Mouse (Mus musculus) hindbrain, embryonic 12.5 days (tissue): ENCODE measurements around the gene Krt10. TPM values are rescaled to one million over a fixed set of nuclear protein-coding genes. Genes with fewer than 3 reads are reported as not detected.

Source experiments
- ATAC-seq: fragments of 200-750 bp; cut with Nextera tagmentation; 2 replicates; pipeline ENCODE4 v1.8.0; 2017; ENCODE audit warnings: moderate TSS enrichment; ENCODE audit not compliant: low FRiP score
- H3K27ac ChIP-seq: fragments of 300-500 bp; sonication (generic); 2 replicates; pipeline ENCODE4 v1.5.1; 2016; ENCODE audit warnings: mild to moderate bottlenecking
- H3K27me3 ChIP-seq: fragments of 300-500 bp; sonication (generic); 2 replicates; pipeline ENCODE4 v1.6.1; 2016; ENCODE audit warnings: mild to moderate bottlenecking
- H3K36me3 ChIP-seq: fragments of 300-500 bp; sonication (generic); 2 replicates; pipeline ENCODE4 v1.6.1; 2016; ENCODE audit warnings: mild to moderate bottlenecking
- H3K4me1 ChIP-seq: fragments of 300-500 bp; sonication (generic); 2 replicates; pipeline ENCODE4 v1.6.1; 2016
- H3K4me2 ChIP-seq: fragments of 300-500 bp; sonication (generic); replicated peaks from 2 replicates; pipeline ENCODE4 v1.6.1; 2016; ENCODE audit warnings: mild to moderate bottlenecking
- H3K4me3 ChIP-seq: fragments of 300-500 bp; sonication (generic); 2 replicates; pipeline ENCODE4 v1.5.1; 2016; ENCODE audit warnings: mild to moderate bottlenecking
- H3K9ac ChIP-seq: fragments of 300-500 bp; sonication (generic); 2 replicates; pipeline ENCODE4 v1.6.1; 2016; ENCODE audit warnings: mild to moderate bottlenecking, moderate library complexity
- H3K9me3 ChIP-seq: fragments of 300-500 bp; sonication (generic); replicated peaks from 2 replicates; pipeline ENCODE4 v1.6.1; 2016; ENCODE audit warnings: mild to moderate bottlenecking
- WGBS: fragments of 180-500 bp; shearing (Covaris S2); methylation state at CpG from one replicate; pipeline ENCODE4 v1.1.7; 2016; 5-methylcytosine and 5-hydroxymethylcytosine counted together
- polyA plus RNA-seq: library from polyadenylated mRNA; unstranded; fragments of >200 nt; fragmentation: Nextera tagmentation; extraction: Ambion mirVana; gene quantifications from 2 replicates; pipeline ENCODE4 v1.2.1, GENCODE M21; 2016

Gene Krt10
- polyA plus RNA-seq, 1 experiment from 2014 or later: 32.7 TPM

GRCm38 (mm10) chr11:99398832-99399231 is 9.7 kb upstream of the Krt10 start:
- WGBS: 73% methylated on average over 8 of the region's 8 CpGs
- Histone ChIP-seq H3K9me3 (no peaks in the 10 kb centered on the region), H3K27me3 (0 out of 2 replicates have a peak, but pooled peaks cover 4% of the 10 kb centered on the region), H3K4me2 (no peak overlapping the region), H3K27ac (no peak overlapping the region), H3K36me3 (no peaks in the 10 kb centered on the region), H3K4me1 (no peaks in the 10 kb centered on the region), H3K4me3 (no peak overlapping the region), H3K9ac (no peak overlapping the region)
- ATAC-seq: no peak

- ATAC-seq: no peak
- Histone ChIP-seq H3K27me3 (0 out of 2 replicates have a peak, but pooled peaks cover 4% of the 10 kb centered on the region), H3K9ac (no peak overlapping the region), H3K36me3 (no peaks in the 10 kb centered on the region), H3K4me3 (no peak overlapping the region), H3K4me2 (no peak overlapping the region), H3K9me3 (no peaks in the 10 kb centered on the region), H3K27ac (no peak overlapping the region), H3K4me1 (no peaks in the 10 kb centered on the region)
- 74% methylated on average over 3 of the region's 3 CpGs for WGBS
These were observed 8.9 kb upstream of the Krt10 start for GRCm38 (mm10) chr11:99398084-99398483.

GRCm38 (mm10) chr11:99396661-99397060 is 7.5 kb upstream of the Krt10 start:
- no peak overlapping the region for H3K4me2 ChIP-seq
- H3K27ac ChIP-seq: no peak overlapping the region
- H3K4me3 ChIP-seq: no peak overlapping the region
- H3K4me1 ChIP-seq: no peaks in the 10 kb centered on the region
- 0 out of 2 replicates have a peak, but pooled peaks cover 4% of the 10 kb centered on the region for H3K27me3 ChIP-seq
- no peaks in the 10 kb centered on the region for H3K9me3 ChIP-seq
- no peak overlapping the region for H3K9ac ChIP-seq
- ATAC-seq: no peak
- 91% methylated on average over 2 of the region's 2 CpGs for WGBS
- H3K36me3 ChIP-seq: no peaks in the 10 kb centered on the region

DNA sequence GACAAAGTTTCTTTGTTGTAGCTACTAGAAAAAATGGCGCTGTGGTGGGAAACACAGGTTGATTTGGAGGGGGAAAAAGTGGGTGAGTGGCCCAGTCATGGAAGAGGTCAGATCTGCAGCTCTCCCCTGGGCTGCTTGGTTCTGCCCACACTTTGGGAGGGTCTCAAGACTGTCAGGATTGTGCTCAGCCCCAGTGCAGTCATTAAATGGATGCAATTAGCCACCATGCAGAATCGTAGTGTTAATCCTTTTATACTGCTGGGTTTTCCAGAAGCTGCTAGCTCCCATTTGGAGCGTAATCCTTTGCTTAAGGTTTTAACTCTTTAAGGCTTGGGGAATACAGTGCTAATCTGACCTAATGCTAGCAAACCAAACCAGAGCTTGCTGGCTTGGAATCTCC is 6.9 kb upstream of the Krt10 start:
- no peaks in the 10 kb centered on the region for H3K9me3 ChIP-seq
- no peak overlapping the region for H3K4me2 ChIP-seq
- H3K4me1 ChIP-seq: no peaks in the 10 kb centered on the region
- 68% methylated on average over 3 of the region's 3 CpGs for WGBS
- no peak overlapping the region for H3K9ac ChIP-seq
- no peaks in the 10 kb centered on the region for H3K36me3 ChIP-seq
- ATAC-seq: no peak
- H3K27me3 ChIP-seq: 0 out of 2 replicates have a peak, but pooled peaks cover 4% of the 10 kb centered on the region
- no peak overlapping the region for H3K27ac ChIP-seq
- no peak overlapping the region for H3K4me3 ChIP-seq

GRCm38 (mm10) chr11:99392492-99392891 is 3.3 kb upstream of the Krt10 start:
- Histone ChIP-seq H3K4me2 (no peak overlapping the region), H3K4me1 (no peaks in the 10 kb centered on the region), H3K27me3 (no peaks in the 10 kb centered on the region), H3K27ac (no peak overlapping the region), H3K9ac (no peak overlapping the region), H3K36me3 (no peaks in the 10 kb centered on the region), H3K4me3 (no peak overlapping the region), H3K9me3 (no peaks in the 10 kb centered on the region)
- ATAC-seq: no peak
- WGBS: 88% methylated on average over 10 of the region's 10 CpGs

DNA sequence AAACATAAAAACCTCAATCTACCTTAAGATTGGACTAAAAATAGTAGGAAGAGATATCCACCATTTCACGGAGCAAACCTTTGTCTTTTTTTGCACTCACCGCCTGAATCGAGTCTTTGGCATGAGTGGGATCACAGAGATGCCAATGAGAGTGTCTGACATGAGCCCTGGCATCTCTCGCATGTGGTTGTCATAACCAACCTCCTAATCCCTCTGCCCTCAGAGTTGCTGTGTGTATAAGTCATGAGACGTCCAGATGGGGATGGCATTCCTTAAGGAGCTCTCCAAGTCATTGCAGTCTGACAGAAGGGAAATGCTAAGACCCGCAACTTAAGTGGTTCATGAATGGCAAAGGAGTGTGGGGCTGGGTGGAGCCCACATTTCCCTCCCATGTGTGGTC is 2.2 kb upstream of the Krt10 start:
- no peaks in the 10 kb centered on the region for H3K27me3 ChIP-seq
- no peak overlapping the region for H3K4me3 ChIP-seq
- H3K36me3 ChIP-seq: no peaks in the 10 kb centered on the region
- H3K4me1 ChIP-seq: peaks cover 8% of the 10 kb centered on the region
- no peak overlapping the region for H3K27ac ChIP-seq
- no peak for ATAC-seq
- H3K9me3 ChIP-seq: no peaks in the 10 kb centered on the region
- 79% methylated on average over 6 of the region's 6 CpGs for WGBS
- no peak overlapping the region for H3K9ac ChIP-seq
- no peak overlapping the region for H3K4me2 ChIP-seq

GRCm38 (mm10) chr11:99390866-99391265 is 1.7 kb upstream of the Krt10 start:
- H3K36me3 ChIP-seq: no peaks in the 10 kb centered on the region
- no peak overlapping the region for H3K27ac ChIP-seq
- 77% methylated on average over 7 of the region's 7 CpGs for WGBS
- H3K27me3 ChIP-seq: no peaks in the 10 kb centered on the region
- ATAC-seq: no peak
- no peak overlapping the region for H3K4me3 ChIP-seq
- H3K4me2 ChIP-seq: no peak overlapping the region
- peaks cover 8% of the 10 kb centered on the region for H3K4me1 ChIP-seq
- H3K9ac ChIP-seq: no peak overlapping the region
- no peaks in the 10 kb centered on the region for H3K9me3 ChIP-seq

DNA sequence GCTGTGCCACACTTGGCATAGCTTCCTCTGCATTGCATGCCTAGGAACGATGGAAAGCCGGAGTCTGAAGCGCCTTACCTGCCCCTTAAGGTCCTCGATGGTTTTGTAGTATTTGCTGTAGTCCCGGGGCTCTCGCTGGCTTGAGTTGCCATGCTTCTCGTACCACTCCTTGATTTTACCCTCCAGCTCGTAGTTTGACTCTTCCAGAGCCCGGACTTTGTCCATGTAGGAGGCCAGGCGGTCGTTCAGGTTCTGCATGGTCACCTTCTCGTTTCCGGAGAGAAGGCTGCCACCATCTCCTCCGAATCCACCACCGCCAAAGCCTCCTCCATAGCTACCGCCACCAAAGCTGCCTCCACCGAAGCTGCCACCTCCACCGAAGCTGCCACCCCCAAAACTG is 503 bp downstream of the Krt10 start:
- H3K4me3 ChIP-seq: no peak overlapping the region
- H3K4me2 ChIP-seq: no peak overlapping the region
- H3K9ac ChIP-seq: no peak overlapping the region
- 0 out of 2 replicates have a peak, but pooled peaks cover 5% of the 10 kb centered on the region for H3K27me3 ChIP-seq
- no peak overlapping the region for H3K27ac ChIP-seq
- no peaks in the 10 kb centered on the region for H3K36me3 ChIP-seq
- H3K9me3 ChIP-seq: no peaks in the 10 kb centered on the region
- no peak for ATAC-seq
- peaks cover 8% of the 10 kb centered on the region for H3K4me1 ChIP-seq
- WGBS: 92% methylated on average over 18 of the region's 18 CpGs

DNA sequence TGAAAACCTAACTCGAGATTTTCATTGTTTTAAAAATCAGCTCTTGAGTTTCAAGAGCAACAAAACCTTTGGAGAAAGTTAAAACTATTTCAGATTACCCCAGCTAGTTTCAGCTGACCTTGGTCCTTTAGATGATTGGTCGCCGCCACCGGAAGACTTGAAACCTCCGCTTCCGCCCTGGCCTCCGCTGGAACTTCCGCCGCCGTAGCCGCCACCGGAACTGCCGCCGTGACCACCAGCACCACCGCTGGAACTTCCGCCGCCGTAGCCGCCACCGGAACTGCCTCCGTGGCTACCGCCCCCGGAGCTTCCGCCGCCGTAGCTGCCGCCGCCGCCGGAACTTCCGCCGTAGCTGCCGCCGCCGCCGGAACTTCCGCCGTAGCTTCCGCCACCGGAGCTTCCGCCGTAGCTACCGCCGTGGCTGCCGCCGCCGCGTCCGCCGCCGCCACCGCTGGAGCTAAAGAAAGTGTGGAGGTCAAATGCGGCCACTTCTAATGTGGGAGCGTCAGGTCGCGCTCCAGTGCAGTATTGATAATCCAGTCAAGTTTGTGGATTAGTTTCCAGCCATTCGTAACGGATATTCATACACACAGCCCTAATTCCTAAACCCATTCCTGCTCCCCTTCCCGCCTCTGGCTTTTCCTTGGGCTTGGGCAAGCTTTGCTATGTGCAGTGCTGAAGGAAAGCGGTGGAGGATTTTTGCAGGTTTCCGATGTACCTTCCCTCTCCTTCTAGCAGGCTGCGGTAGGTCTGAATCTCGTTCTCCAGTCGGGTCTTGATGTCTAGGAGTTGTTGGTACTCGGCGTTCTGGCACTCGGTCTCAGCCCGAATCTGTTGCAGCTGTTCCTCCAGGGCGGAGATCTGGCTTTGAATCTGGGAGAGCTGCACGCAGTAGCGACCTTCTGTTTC is 3.1 kb downstream of the Krt10 start:
- peak overlapping the region; percentile 66 for H3K4me2 ChIP-seq
- peaks cover 8% of the 10 kb centered on the region for H3K4me1 ChIP-seq
- no peaks in the 10 kb centered on the region for H3K36me3 ChIP-seq
- ATAC-seq: peak; percentile 73
- no peaks in the 10 kb centered on the region for H3K9me3 ChIP-seq
- peaks cover 20% of the 10 kb centered on the region for H3K27me3 ChIP-seq
- peak overlapping the region; percentile 96 for H3K27ac ChIP-seq
- WGBS: 2% methylated on average over 71 of the region's 71 CpGs
- H3K9ac ChIP-seq: peak overlapping the region; percentile 68
- H3K4me3 ChIP-seq: peak overlapping the region; percentile 58

DNA sequence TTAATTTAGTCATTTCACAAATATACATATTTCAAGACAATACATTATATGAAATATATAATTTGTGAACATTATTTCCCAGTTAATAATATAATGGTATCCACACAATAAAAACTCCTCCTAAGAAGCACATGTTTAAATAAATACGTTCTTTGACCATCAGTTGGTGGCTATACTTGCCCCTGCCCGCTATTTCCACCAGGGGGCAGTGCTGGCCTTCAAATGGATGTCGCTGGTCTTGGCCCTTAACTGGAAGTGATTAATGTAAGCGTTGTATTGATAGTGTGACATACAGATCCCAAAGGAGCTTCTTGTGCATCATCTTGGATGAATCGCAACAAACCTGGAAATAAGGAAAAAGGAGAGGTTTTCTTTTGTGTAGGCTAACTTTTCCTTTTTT is 9.6 kb downstream of the Krt10 start:
- H3K36me3 ChIP-seq: no peaks in the 10 kb centered on the region
- H3K4me1 ChIP-seq: no peaks in the 10 kb centered on the region
- H3K27ac ChIP-seq: no peak overlapping the region
- no peak overlapping the region for H3K4me2 ChIP-seq
- H3K9ac ChIP-seq: no peak overlapping the region
- no peak for ATAC-seq
- H3K27me3 ChIP-seq: peaks cover 20% of the 10 kb centered on the region
- no peak overlapping the region for H3K4me3 ChIP-seq
- 20% methylated on average over 5 of the region's 5 CpGs for WGBS
- no peaks in the 10 kb centered on the region for H3K9me3 ChIP-seq

- Histone ChIP-seq H3K4me3 (no peak within 1 kb of the TSS), H3K9ac (no peak within 1 kb of the TSS), H3K4me1 (no peaks in the 10 kb centered on the region), H3K9me3 (no peaks in the 10 kb centered on the region), H3K27me3 (no peaks in the 10 kb centered on the region), H3K4me2 (no peak within 1 kb of the TSS), H3K36me3 (no peaks in the 10 kb centered on the region), H3K27ac (no peak within 1 kb of the TSS)
- ATAC-seq: no peak
- WGBS: 82% methylated on average over 13 of the region's 13 CpGs
These were observed 14.4 kb downstream of the Krt10 start, which contains the start of gene Krt28 for GRCm38 (mm10) chr11:99374803-99375202. TSS of gene Krt28 (minus strand) at chr11:99374903.

GRCm38 (mm10) chr11:99369853-99370451 is 19.2 kb downstream of the Krt10 start:
- Histone ChIP-seq H3K36me3 (no peaks in the 10 kb centered on the region), H3K4me1 (no peaks in the 10 kb centered on the region), H3K9ac (no peak overlapping the region), H3K4me3 (no peak overlapping the region), H3K4me2 (no peak overlapping the region), H3K9me3 (no peaks in the 10 kb centered on the region), H3K27ac (no peak overlapping the region), H3K27me3 (no peaks in the 10 kb centered on the region)
- no peak for ATAC-seq
- WGBS: 87% methylated on average over 8 of the region's 8 CpGs
